Mouse (Mus musculus) intestine, postnatal 0 days (tissue): ENCODE measurements around the gene Apaf1. TPM values are rescaled to one million over a fixed set of nuclear protein-coding genes. Genes with fewer than 3 reads are reported as not detected.

Experiments used
- ATAC-seq: fragments of 200-750 bp; cut with Nextera tagmentation; 2 replicates; pipeline ENCODE4 v1.8.0; 2017; ENCODE audit warnings: mild to moderate bottlenecking, moderate TSS enrichment, moderate library complexity
- H3K27ac ChIP-seq: fragments of 300-500 bp; sonication (generic); 2 replicates; pipeline ENCODE4 v1.5.1; 2014; ENCODE audit warnings: mild to moderate bottlenecking, low read depth, low read length, moderate library complexity
- H3K27me3 ChIP-seq: fragments of 300-500 bp; sonication (generic); replicated peaks from 2 replicates; pipeline ENCODE4 v1.6.1; 2014; ENCODE audit warnings: low read length, mixed read lengths; ENCODE audit not compliant: control insufficient read depth, insufficient read depth
- H3K36me3 ChIP-seq: fragments of 300-500 bp; sonication (generic); 2 replicates; pipeline ENCODE4 v1.6.1; 2014; ENCODE audit warnings: mild to moderate bottlenecking, moderate library complexity; ENCODE audit not compliant: control insufficient read depth, insufficient read depth
- H3K4me1 ChIP-seq: fragments of 300-500 bp; sonication (generic); replicated peaks from 2 replicates; pipeline ENCODE4 v1.6.1; 2014; ENCODE audit warnings: antibody characterized with exemption, low read length, mixed read lengths; ENCODE audit not compliant: control insufficient read depth, insufficient read depth
- H3K4me2 ChIP-seq: fragments of 300-500 bp; sonication (generic); replicated peaks from 2 replicates; pipeline ENCODE4 v1.6.1; 2014; ENCODE audit warnings: low read depth, mild to moderate bottlenecking, moderate library complexity
- H3K4me3 ChIP-seq: fragments of 300-500 bp; sonication (generic); 2 replicates; pipeline ENCODE4 v1.5.1; 2014; ENCODE audit warnings: low read depth, low read length
- H3K9ac ChIP-seq: fragments of 300-500 bp; sonication (generic); 2 replicates; pipeline ENCODE4 v1.6.1; 2014; ENCODE audit warnings: mild to moderate bottlenecking, low read depth, low read length
- H3K9me3 ChIP-seq: fragments of 300-500 bp; sonication (generic); 2 replicates; pipeline ENCODE4 v1.6.1; 2016; ENCODE audit warnings: mixed run types; ENCODE audit not compliant: control insufficient read depth
- CTCF ChIP-seq: sonication (generic); IDR thresholded peaks from 2 replicates; pipeline ENCODE4 v1.5.1; 2016; ENCODE audit warnings: low read depth, mild to moderate bottlenecking, control low read depth, antibody characterized with exemption, moderate library complexity
- WGBS: fragments of 180-500 bp; shearing (Covaris S2); extraction: QIAGEN DNeasy Blood & Tissue Kit; methylation state at CpG from one replicate; pipeline ENCODE4 v1.1.7; 2014; 5-methylcytosine and 5-hydroxymethylcytosine counted together
- polyA plus RNA-seq: library from polyadenylated mRNA; unstranded; fragments of >200 nt; fragmentation: Nextera tagmentation; extraction: Ambion mirVana; gene quantifications from 2 replicates; pipeline ENCODE4 v1.2.1, GENCODE M21; 2015

The Apaf1 gene
- polyA plus RNA-seq, 1 experiment from 2014 or later: 26.5 TPM

DNA sequence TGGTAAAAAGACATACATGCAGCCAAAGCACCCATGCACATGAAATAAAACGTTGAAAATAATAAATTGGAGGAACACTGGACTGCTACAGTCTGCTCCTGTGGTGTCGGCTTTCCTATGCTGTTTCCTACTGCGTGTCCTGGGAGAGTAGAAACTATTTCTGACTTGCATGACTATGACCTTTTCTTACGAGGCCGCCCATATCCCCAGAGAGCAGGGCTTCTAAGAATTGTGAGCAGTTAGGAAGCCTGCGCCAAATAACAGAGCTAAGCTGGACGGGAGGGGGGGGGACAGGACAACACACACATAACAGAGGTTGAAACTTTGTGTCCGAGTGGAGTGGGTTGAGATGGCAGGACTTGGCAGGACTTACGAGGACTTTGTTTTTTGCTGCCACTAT lies 51.4 kb downstream of the Apaf1 start:
- no peak overlapping the region for H3K27ac ChIP-seq
- H3K27me3 ChIP-seq: no peaks in the 10 kb centered on the region
- H3K9me3 ChIP-seq: no peaks in the 10 kb centered on the region
- H3K9ac ChIP-seq: no peak overlapping the region
- 88% methylated on average over 9 of the region's 9 CpGs for WGBS
- H3K36me3 ChIP-seq: peaks cover 61% of the 10 kb centered on the region
- no peak overlapping the region for H3K4me2 ChIP-seq
- no peak for ATAC-seq
- TF ChIP-seq CTCF: no peak
- no peaks in the 10 kb centered on the region for H3K4me1 ChIP-seq
- no peak overlapping the region for H3K4me3 ChIP-seq

- no peak overlapping the region for H3K9ac ChIP-seq
- H3K4me3 ChIP-seq: no peak overlapping the region
- no peak for TF ChIP-seq CTCF
- H3K27ac ChIP-seq: no peak overlapping the region
- H3K4me2 ChIP-seq: no peak overlapping the region
- H3K36me3 ChIP-seq: peaks cover 49% of the 10 kb centered on the region
- no peaks in the 10 kb centered on the region for H3K9me3 ChIP-seq
- H3K4me1 ChIP-seq: no peaks in the 10 kb centered on the region
- H3K27me3 ChIP-seq: no peaks in the 10 kb centered on the region
- no peak for ATAC-seq
Observed at GRCm38 (mm10) chr10:91029002-91029539, 53.5 kb downstream of the Apaf1 start.

DNA sequence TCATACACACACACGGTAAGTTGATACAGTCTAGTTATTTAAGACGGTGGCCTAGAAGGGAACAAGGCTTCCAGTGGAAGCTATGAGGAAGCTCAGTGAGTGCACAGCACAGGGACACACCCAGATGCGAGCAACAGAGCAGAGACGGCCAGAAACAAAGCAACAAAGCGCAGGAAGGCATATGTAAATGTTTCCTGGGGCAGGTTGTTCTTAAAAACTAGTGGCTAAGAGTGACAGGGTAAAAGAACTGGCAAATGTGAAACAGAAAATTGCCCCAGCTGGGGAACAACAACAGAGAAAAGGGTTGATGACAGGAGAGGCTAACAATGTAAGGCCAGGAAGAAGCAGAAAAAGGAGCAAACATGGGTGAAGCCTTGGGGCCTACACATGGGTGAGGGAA lies 54.6 kb downstream of the Apaf1 start:
- Histone ChIP-seq H3K9me3 (no peaks in the 10 kb centered on the region), H3K4me2 (no peak overlapping the region), H3K27me3 (no peaks in the 10 kb centered on the region), H3K9ac (no peak overlapping the region), H3K27ac (no peak overlapping the region), H3K4me1 (no peaks in the 10 kb centered on the region), H3K36me3 (peaks cover 45% of the 10 kb centered on the region), H3K4me3 (no peak overlapping the region)
- 89% methylated on average over 5 of the region's 5 CpGs for WGBS
- TF ChIP-seq CTCF: no peak
- ATAC-seq: no peak

DNA sequence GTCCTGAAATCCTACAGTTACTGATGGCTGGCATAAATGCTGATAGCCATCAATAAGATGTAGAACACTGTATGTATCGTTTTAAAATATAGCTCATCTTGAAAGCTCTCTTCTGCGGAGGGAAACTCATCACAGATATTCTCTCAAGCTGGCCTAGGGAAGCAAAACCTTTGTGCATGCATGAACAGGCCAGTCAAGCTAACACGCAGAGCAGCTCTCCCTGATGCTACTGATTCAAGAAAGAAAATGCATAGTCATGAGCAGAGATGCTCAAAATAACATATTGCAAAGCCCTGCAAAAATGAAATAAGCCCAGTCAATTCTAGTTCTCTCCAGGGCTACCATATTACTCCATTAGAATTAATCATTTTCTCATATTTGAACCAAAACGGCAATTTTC lies 55.1 kb downstream of the Apaf1 start:
- Histone ChIP-seq H3K4me1 (no peaks in the 10 kb centered on the region), H3K4me2 (no peak overlapping the region), H3K27me3 (no peaks in the 10 kb centered on the region), H3K27ac (no peak overlapping the region), H3K36me3 (peaks cover 47% of the 10 kb centered on the region), H3K9me3 (no peaks in the 10 kb centered on the region), H3K4me3 (no peak overlapping the region), H3K9ac (no peak overlapping the region)
- no peak for ATAC-seq
- WGBS: 98% methylated on average over 4 of the region's 4 CpGs
- no peak for TF ChIP-seq CTCF

GRCm38 (mm10) chr10:91005858-91006538 lies 76.6 kb downstream of the Apaf1 start:
- TF ChIP-seq CTCF: no peak
- Histone ChIP-seq H3K36me3 (peaks cover 50% of the 10 kb centered on the region), H3K27ac (no peak overlapping the region), H3K9me3 (no peaks in the 10 kb centered on the region), H3K4me1 (no peaks in the 10 kb centered on the region), H3K4me3 (no peak overlapping the region), H3K4me2 (no peak overlapping the region), H3K9ac (no peak overlapping the region), H3K27me3 (no peaks in the 10 kb centered on the region)
- no peak for ATAC-seq
- WGBS: 82% methylated on average over 12 of the region's 12 CpGs

- Histone ChIP-seq H3K4me3 (no peak overlapping the region), H3K9ac (no peak overlapping the region), H3K9me3 (no peaks in the 10 kb centered on the region), H3K4me1 (no peaks in the 10 kb centered on the region), H3K27ac (no peak overlapping the region), H3K27me3 (no peaks in the 10 kb centered on the region), H3K36me3 (peaks cover 41% of the 10 kb centered on the region), H3K4me2 (no peak overlapping the region)
- no peak for ATAC-seq
- no peak for TF ChIP-seq CTCF
- WGBS: 78% methylated on average over 13 of the region's 13 CpGs
Observed at GRCm38 (mm10) chr10:91001421-91001820, 81.1 kb downstream of the Apaf1 start.
